Mouse (Mus musculus) hindbrain, embryonic 11.5 days (tissue): ENCODE measurements around the gene Rho. TPM values are rescaled to one million over a fixed set of nuclear protein-coding genes. Genes with fewer than 3 reads are reported as not detected.

Experiments used
- ATAC-seq: fragments of 200-750 bp; cut with Nextera tagmentation; 2 replicates; pipeline ENCODE4 v1.8.0; 2017; ENCODE audit warnings: mild to moderate bottlenecking, moderate TSS enrichment, moderate library complexity; ENCODE audit not compliant: low FRiP score
- DNase-seq: peaks from one replicate; pipeline ENCODE4 v3.0.0-alpha.2; 2015; ENCODE audit warnings: low spot score
- H3K27ac ChIP-seq: fragments of 300-500 bp; sonication (generic); 2 replicates; pipeline ENCODE4 v1.5.1; 2014; ENCODE audit warnings: mild to moderate bottlenecking, low read depth, low read length
- H3K27me3 ChIP-seq: fragments of 300-500 bp; sonication (generic); 2 replicates; pipeline ENCODE4 v1.6.1; 2014; ENCODE audit warnings: mild to moderate bottlenecking, low read length, moderate library complexity, mixed read lengths; ENCODE audit not compliant: control insufficient read depth, insufficient read depth
- H3K36me3 ChIP-seq: fragments of 300-500 bp; sonication (generic); 2 replicates; pipeline ENCODE4 v1.6.1; 2014; ENCODE audit warnings: mild to moderate bottlenecking, low read length, moderate library complexity, mixed read lengths; ENCODE audit not compliant: control insufficient read depth, insufficient read depth
- H3K4me1 ChIP-seq: fragments of 300-500 bp; sonication (generic); replicated peaks from 2 replicates; pipeline ENCODE4 v1.6.1; 2014; ENCODE audit warnings: low read length, mixed read lengths; ENCODE audit not compliant: control insufficient read depth, insufficient read depth
- H3K4me2 ChIP-seq: fragments of 300-500 bp; sonication (generic); replicated peaks from 2 replicates; pipeline ENCODE4 v1.6.1; 2014; ENCODE audit warnings: mild to moderate bottlenecking, low read depth, low read length
- H3K4me3 ChIP-seq: fragments of 300-500 bp; sonication (generic); 2 replicates; pipeline ENCODE4 v1.5.1; 2014; ENCODE audit warnings: low read depth, low read length
- H3K9ac ChIP-seq: fragments of 300-500 bp; sonication (generic); 2 replicates; pipeline ENCODE4 v1.6.1; 2014; ENCODE audit warnings: low read depth, low read length
- H3K9me3 ChIP-seq: fragments of 300-500 bp; sonication (generic); 2 replicates; pipeline ENCODE4 v1.6.1; 2016; ENCODE audit warnings: low read length; ENCODE audit not compliant: control insufficient read depth
- WGBS: fragments of 180-500 bp; shearing (Covaris S2); extraction: QIAGEN DNeasy Blood & Tissue Kit; methylation state at CpG from one replicate; pipeline ENCODE4 v1.1.7; 2014; 5-methylcytosine and 5-hydroxymethylcytosine counted together
- polyA plus RNA-seq: library from polyadenylated mRNA; unstranded; fragments of >200 nt; fragmentation: Nextera tagmentation; extraction: Ambion mirVana; gene quantifications from 2 replicates; pipeline ENCODE4 v1.2.1, GENCODE M21; 2014

The Rho gene
- polyA plus RNA-seq, 1 experiment from 2014 or later: 0.22 TPM

GRCm38 (mm10) chr6:115966227-115966966 lies 34.8 kb downstream of the Rho start:
- no peak overlapping the region for H3K4me3 ChIP-seq
- no peaks in the 10 kb centered on the region for H3K36me3 ChIP-seq
- no peak overlapping the region for H3K9ac ChIP-seq
- H3K4me1 ChIP-seq: no peaks in the 10 kb centered on the region
- ATAC-seq: no peak
- DNase-seq: no peak
- H3K9me3 ChIP-seq: no peaks in the 10 kb centered on the region
- H3K27me3 ChIP-seq: no peaks in the 10 kb centered on the region
- no peak overlapping the region for H3K4me2 ChIP-seq
- 94% methylated on average over 19 of the region's 19 CpGs for WGBS
- H3K27ac ChIP-seq: no peak overlapping the region

DNA sequence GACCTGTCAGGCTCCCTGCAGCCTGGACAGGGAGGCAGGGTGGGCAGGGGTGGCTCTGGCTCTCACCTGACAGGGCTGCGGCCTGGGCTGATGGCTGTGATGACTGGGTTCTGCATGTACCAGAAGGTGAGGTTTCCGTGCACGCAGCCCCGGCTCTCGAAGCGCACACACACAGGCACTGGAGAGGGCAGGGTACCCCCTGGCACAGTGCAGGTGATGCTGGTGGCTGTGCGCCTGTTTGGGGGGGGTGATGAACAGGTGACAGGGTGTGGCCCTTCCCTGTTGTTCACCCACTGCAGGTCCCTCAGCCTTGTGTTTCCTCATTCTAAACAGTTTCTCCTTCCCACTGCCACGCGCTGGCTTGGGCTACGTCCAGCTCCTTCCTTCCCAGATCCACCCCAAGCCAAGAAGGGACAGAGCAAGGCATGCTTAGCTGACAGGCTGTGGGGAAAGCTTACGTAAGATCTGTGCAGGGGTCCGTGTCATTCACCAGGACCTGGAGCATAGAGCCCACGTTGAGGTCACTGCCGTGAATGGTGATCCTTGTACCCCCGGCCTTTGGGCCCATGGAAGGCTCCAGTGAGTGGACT lies 35.8 kb downstream of the Rho start:
- WGBS: 93% methylated on average over 15 of the region's 15 CpGs
- Histone ChIP-seq H3K36me3 (no peaks in the 10 kb centered on the region), H3K27me3 (no peaks in the 10 kb centered on the region), H3K4me1 (no peaks in the 10 kb centered on the region), H3K9ac (no peak overlapping the region), H3K4me3 (no peak overlapping the region), H3K4me2 (no peak overlapping the region), H3K9me3 (no peaks in the 10 kb centered on the region), H3K27ac (no peak overlapping the region)
- DNase-seq (no peak), ATAC-seq (no peak)

- H3K27me3 ChIP-seq: no peaks in the 10 kb centered on the region
- no peaks in the 10 kb centered on the region for H3K4me1 ChIP-seq
- no peaks in the 10 kb centered on the region for H3K9me3 ChIP-seq
- H3K4me2 ChIP-seq: no peak overlapping the region
- WGBS: 83% methylated on average over 5 of the region's 5 CpGs
- no peaks in the 10 kb centered on the region for H3K36me3 ChIP-seq
- H3K9ac ChIP-seq: no peak overlapping the region
- H3K4me3 ChIP-seq: no peak overlapping the region
- DNase-seq (no peak), ATAC-seq (no peak)
- H3K27ac ChIP-seq: no peak overlapping the region
These were observed 36.5 kb downstream of the Rho start for GRCm38 (mm10) chr6:115968086-115968485.

DNA sequence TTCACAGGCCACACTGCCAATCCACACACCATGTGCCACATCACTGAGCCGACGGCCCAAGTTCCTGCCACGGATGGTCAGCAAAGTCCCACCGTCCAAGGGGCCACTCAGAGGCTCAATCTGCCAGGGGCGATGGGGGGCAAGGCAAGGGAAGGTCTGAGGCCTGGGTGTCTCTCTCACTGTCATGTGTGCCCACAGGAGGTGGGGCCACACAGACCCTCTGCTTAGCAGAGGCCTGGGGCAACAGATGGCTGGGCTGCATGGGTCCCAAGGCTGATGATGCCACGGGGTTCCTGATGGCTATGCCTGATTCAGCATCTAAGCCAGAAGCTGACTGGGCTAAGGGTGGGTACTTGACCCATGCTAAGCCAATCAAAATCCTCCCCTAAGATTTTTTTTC lies 37.2 kb downstream of the Rho start:
- H3K4me3 ChIP-seq: no peak overlapping the region
- H3K4me1 ChIP-seq: no peaks in the 10 kb centered on the region
- H3K4me2 ChIP-seq: no peak overlapping the region
- DNase-seq (no peak), ATAC-seq (no peak; the same call in 1 of the 2 replicates)
- H3K27ac ChIP-seq: no peak overlapping the region
- no peaks in the 10 kb centered on the region for H3K36me3 ChIP-seq
- no peaks in the 10 kb centered on the region for H3K9me3 ChIP-seq
- no peaks in the 10 kb centered on the region for H3K27me3 ChIP-seq
- 84% methylated on average over 6 of the region's 6 CpGs for WGBS
- no peak overlapping the region for H3K9ac ChIP-seq

DNA sequence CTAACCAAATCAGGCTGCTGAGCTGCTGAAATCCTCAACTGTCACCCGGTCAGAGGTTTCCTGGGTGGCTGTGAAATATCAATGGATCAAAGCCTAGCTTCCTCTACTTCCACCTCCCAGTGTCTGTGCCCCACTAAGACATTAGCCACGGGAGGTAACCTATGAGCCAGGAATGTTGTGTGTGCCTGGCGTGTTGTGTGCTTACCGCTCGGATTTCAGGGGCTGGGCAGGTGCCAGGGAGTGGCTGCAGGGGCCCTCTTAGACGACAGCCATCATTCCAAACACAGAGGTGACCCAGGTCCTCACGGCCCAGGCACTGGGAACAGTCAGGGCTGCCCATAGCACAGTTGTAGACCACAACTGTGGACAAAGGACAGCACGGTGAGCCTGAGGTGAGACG lies 37.6 kb downstream of the Rho start:
- H3K36me3 ChIP-seq: no peaks in the 10 kb centered on the region
- H3K27me3 ChIP-seq: no peaks in the 10 kb centered on the region
- H3K4me3 ChIP-seq: no peak overlapping the region
- ATAC-seq (no peak), DNase-seq (no peak)
- no peak overlapping the region for H3K27ac ChIP-seq
- H3K9ac ChIP-seq: no peak overlapping the region
- 82% methylated on average over 9 of the region's 9 CpGs for WGBS
- H3K4me1 ChIP-seq: no peaks in the 10 kb centered on the region
- no peaks in the 10 kb centered on the region for H3K9me3 ChIP-seq
- H3K4me2 ChIP-seq: no peak overlapping the region

- 52% methylated on average over 4 of the region's 6 CpGs for WGBS
- no peaks in the 10 kb centered on the region for H3K9me3 ChIP-seq
- no peak overlapping the region for H3K4me2 ChIP-seq
- DNase-seq (no peak), ATAC-seq (no peak)
- no peak overlapping the region for H3K9ac ChIP-seq
- H3K27ac ChIP-seq: no peak overlapping the region
- no peaks in the 10 kb centered on the region for H3K27me3 ChIP-seq
- no peak overlapping the region for H3K4me3 ChIP-seq
- no peaks in the 10 kb centered on the region for H3K36me3 ChIP-seq
- H3K4me1 ChIP-seq: no peaks in the 10 kb centered on the region
These were observed 38.4 kb downstream of the Rho start for GRCm38 (mm10) chr6:115969952-115970351.

DNA sequence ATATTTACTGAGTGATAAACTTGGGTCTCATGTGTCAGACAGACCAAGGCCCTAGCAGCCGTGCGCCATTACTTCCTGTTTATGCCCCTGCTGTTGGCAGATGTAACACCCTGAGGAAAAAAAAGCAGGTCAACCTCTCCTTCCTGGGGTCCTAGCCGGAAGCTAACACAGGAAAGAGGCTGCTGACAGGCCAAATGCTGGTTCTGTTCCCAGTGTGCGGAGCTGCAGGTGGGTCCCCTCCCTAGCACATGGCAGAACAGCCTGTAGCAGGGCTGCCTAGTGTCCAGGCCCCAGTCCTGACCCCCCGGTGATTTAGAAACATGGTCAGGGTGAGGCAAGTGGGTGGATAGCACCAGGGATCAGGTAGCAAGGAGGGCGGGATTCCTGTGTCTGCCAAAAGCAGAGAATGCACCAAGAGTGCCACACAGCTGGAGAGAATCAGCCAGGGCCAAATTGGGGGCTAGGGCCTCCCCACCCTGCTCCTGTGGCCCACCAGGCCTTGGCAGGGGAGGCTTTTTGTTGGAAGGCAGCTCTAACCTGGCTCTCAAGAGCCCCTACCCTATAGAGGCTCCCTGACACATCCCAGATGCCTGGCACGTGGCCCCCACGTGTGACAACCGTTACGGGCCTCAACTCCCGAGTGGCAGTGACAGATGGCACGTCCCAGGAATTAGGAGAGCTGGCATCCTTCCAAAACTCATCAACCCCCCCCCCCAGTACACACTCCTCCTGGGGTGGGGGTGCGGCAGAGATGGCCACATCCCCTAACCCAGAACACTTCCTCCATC lies 39.9 kb downstream of the Rho start:
- DNase-seq (no peak), ATAC-seq (no peak)
- Histone ChIP-seq H3K4me2 (no peak overlapping the region), H3K27ac (no peak overlapping the region), H3K4me3 (no peak overlapping the region), H3K27me3 (no peaks in the 10 kb centered on the region), H3K9ac (no peak overlapping the region), H3K36me3 (no peaks in the 10 kb centered on the region), H3K9me3 (no peaks in the 10 kb centered on the region), H3K4me1 (no peaks in the 10 kb centered on the region)
- 66% methylated on average over 13 of the region's 13 CpGs for WGBS

DNA sequence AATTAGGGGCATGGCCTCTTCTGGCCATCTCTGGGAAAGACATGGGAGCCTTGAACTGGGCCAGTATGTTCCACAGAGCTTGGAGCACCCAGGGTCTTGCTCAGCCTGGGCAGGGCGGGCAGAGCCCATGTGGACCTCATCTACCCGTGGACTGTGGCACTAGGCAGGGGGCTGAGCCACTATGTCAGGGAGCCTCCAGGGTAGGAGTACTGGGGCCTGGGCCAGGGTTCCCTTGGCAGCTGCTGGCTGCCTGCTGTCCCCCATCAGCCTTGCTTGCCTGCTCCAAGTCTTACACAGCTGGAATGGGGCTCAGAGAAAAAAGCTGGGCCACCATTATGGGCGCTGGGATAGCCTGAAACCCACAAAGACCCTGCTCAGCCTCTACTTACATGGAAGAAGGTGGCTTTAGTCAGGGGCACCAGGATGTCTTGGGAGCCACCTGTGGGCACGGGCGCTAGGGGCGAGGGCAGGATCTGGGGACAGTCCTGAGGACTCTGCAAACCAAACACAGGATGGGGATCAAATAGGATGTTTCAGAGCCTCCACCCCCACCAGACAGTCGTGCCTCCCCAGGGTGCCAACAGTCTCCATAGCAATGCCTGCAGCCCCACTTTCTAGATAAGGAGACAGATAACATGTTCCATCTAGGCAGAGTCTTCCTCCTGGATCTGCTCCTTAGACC lies 40.7 kb downstream of the Rho start:
- no peak for DNase-seq
- Histone ChIP-seq H3K27ac (no peak overlapping the region), H3K4me3 (no peak overlapping the region), H3K4me1 (no peaks in the 10 kb centered on the region), H3K4me2 (no peak overlapping the region), H3K27me3 (no peaks in the 10 kb centered on the region), H3K9me3 (no peaks in the 10 kb centered on the region), H3K36me3 (no peaks in the 10 kb centered on the region), H3K9ac (no peak overlapping the region)
- no peak for ATAC-seq
- 78% methylated on average over 7 of the region's 7 CpGs for WGBS
